Mouse (Mus musculus) adrenal gland (tissue): ENCODE measurements around the gene Gtf2i.

Experiments used
- intact Hi-C: fragments of 180-260 bp; cut with DNase I; formaldehyde crosslinking; loops from one replicate; pipeline ENCODE4 v1.15.1; 2025
- microRNA-seq, 2 experiments: library from miRNA; unstranded; fragments of <30 nt; microRNA quantifications; one replicate each; pipeline ENCODE4; 2019

Gene Gtf2i

DNA sequence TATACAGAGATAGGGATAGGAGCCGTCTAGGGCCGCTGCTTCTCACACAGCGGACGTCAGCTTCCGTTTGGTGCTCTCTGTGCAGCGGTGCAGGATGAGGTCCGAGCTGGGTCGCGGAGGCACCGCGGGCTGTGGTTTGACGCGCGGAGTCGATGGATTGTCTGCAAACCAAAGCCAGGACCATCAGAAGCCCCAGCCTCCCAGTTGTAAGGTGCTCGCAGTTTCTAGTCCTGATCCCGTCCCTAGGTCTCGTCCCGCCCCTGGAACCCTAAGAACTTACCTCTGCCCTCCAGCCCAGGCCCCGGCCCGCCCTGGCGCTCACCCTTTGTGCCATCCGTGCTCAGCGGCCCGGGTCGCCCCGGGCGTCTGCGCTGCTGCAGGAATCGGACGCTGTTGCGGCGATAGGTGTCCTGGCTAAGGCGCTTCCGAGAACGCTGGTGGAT lies 92.8 kb downstream of the Gtf2i start:
- intact Hi-C loops: no loop called here

DNA sequence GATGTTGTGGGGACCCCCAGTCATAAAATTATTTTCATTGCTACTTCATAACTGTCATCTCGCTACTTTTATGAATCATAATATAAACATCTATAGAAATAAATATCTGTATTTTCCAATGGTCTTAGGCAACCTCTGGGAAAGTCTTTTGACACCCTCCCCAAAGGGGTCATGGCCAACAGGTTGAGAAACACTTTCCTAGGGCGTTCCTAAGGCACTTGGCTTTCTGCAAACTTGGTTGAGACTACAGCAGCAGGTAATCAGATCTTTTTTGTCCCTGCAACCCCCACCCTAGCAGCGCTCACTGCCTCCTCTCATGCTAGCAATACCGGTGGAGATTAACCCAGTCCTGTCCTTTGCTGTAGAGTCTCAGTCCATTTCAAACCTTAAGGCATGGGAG lies 93.3 kb downstream of the Gtf2i start:
- intact Hi-C loops: no loop called here

DNA sequence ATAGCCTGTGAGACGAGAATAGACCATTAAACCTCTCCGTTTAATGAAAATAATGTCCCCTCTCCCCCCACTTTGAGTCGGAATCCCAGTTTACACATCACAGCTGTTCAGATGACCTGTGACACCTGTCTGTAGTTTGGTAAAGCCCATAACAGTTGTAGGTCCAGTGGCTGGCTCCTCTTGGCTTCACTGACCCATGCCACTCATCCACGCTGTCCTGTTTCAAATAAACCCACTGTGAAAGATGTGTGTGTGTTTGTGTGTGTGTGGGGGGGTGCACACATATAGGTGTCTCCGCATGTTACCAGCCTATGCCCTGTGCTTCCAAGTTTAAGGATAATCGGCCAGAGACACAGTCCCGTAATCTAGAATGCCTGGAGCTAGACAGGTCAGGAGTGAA lies 96.7 kb downstream of the Gtf2i start:
- intact Hi-C loops: no loop called here

DNA sequence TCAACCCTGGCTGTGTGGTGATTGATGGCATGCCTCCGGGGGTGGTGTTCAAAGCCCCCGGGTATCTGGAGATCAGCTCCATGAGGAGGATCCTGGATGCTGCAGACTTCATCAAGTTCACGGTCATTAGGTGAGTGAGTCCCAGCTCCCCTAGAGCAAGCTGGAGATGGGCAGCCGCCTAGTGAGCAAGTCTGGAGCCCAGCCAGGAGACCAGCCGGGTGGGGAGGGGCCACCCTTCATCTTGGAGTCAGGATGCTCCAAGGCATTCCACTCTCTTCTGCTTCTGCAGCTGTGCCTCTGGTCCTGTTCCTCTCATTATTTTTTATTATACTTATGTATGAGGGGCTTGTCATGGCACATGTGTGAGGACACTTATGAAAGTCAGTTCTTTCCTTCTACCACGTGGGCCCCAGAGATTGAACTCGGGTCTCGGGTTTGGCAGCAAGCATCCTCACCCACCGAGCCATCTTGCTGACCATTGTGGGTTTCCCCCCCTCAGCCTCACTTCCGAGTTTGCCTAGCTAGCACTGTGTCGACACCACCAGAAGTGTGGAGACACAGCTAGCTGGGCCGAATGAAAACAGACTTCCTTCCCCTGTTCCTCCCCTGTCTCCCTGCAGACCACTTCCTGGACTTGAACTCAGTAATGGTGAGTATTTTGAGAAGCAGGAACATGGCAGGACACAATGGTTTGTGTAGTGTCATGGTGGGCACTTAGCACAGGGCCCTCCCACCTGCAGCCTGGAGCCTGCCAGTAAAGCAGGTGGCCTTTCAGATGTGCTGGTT lies 100.3 kb downstream of the Gtf2i start:
- intact Hi-C loops: no loop called here

DNA sequence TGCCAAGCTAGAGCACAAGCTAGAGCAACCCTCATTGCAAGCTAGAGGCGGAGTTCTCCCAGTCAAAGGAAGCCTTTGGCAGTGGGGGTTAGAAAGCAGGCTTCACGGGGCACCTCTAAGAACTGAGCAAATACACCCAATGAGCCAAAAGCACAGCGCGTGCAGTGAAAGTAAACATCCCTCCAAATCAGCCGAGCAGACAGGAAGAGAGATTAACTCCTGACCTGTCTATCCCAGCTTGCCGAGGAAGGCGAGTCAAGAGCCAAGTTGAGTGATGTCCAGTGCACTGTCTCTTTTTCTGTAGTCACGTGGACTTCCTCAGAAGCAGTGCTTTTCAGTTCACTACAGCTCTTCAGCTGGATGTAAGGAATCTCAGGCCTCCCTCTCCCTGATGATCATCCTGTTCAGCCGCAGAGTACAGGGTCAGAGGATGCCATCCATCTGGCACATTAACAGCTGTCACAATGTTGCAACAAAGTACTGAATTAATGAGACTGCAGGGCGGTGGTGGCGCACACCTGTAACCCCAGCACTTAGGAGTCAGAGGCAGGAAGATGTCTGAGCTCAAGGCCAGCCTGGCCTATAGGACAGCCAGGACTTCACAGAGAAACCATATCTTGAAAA lies 104.5 kb downstream of the Gtf2i start:
- intact Hi-C loops: no loop called here

DNA sequence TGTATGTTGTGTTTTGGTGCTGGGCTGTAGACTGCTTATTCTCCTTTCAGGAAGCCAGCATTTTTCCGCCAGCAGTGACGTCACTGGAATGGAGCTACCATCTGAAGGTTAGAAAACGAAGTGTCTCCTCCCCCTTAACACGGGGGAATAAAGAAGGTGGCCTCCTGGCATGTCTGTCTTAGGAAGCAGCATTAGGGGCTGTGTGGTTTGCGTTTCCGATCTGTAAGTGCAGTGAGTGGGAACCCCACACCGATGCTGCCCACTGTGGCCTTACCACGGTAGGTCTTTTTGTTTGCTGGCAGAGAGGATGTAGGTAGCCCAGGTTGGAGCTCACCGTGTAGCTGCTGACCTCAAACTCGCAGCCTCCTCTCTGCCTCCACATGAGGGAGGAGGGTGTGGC lies 107.8 kb downstream of the Gtf2i start:
- intact Hi-C loops: no loop called here

DNA sequence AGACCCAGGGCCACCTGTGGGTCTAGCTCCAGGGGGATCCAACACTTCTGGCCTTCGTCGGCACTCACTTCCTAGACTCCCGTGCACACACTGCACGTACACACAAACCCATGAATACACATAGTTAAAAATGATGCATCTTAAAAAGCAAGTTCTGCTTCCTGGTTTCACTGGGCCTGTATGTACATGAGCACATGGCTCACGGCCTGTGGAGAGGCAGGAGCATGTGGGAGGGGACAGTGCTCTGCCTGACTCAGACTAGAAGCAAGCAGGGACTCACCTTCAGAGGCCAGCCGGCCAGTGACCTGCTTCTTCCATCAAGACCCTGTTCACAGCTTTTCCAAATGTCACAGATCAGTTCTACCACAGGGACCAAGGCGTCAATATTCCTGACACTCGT lies 120.9 kb downstream of the Gtf2i start:
- intact Hi-C loops: loop anchor here (5.0 kb wide), 1 partner anchor 39 kb away; no protein-coding TSS in a partner anchor

DNA sequence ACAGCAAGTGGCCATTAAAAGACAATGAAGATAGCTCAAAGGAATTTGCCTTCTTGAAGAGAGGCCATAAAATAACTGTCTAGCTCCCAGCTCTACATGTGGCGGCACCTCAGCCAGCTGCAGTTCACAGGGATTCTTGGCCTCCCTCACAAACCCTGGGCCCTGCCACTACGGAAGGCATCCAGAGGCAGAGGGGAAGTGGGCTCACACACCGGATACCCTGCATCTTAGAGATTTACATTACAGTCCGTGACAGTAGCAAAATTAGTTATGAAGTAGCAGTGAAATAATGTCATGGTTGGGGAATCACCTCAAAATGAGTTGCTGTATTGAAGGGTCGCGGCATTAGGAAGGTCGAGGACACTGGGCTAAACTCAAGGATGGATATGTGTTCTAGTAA lies 126.0 kb downstream of the Gtf2i start:
- intact Hi-C loops: no loop called here

Small RNA genes lying within 50 kb of the gene (microRNA-seq; reads per million reads assigned to microRNA genes)
- 0 to 0.12 reads per million in 2 experiments for gene Mir3965
